Mouse (Mus musculus): Measurements from ENCODE around the gene Lgi1. TPM values are rescaled to one million over a fixed set of nuclear protein-coding genes. Genes with fewer than 3 reads are reported as not detected.

Gene Lgi1
- total RNA-seq (2021): under 1 TPM; 0.74 to 0.93 TPM
- long read RNA-seq, experiment 1, full-length matches to known transcripts: 1 of 1 reads
- long read RNA-seq, experiment 1, partial matches to known transcripts: 0 of 1 reads
- long read RNA-seq, experiment 1, other reads (novel, unspliced or antisense): 0 of 1 reads
- long read RNA-seq, experiment 2: 0 reads

DNA sequence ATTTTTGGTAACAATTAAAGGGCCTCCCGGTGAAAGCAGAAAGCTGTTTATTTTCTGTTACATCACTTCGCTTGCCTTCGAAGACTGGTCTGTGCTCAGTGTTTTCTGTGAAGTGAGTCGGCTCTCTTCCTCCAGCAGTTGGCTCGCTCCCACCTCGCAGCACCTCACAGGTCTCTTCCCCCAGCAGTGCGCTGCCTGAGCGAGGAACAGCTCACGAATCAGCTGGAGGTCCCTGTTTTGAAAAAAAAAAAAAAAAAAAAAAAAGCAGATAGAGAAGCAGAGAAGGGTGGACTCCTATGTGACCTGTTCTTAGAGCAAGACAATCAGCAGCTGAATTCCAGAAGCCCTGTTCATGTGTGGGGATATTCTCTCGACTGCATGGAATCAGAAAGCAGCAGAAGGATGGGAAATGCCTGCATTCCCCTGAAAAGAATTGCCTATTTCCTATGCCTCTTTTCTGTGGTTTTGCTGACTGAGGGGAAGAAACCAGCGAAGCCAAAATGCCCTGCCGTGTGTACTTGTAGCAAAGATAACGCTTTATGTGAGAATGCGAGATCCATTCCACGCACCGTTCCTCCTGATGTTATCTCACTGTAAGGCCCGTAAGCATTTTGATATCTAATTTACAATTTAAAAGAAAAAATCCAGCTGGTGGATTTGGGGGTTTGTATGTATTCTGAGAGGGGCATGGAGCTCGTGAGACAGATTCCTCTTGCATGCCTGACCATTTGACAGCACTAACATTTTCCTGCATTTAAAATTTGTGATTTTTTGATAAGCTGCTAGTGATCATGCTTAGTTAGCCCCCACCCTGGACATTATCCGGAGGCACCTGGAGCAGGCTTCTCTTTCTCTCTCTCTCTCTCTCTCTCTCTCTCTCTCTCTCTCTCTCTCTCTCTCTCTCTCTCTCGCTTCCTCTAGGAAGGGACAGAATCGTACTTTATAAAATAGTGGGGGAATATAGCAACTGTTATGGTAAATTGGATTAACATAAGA lies at the start of gene Lgi1:
Gene Lgi1, plus strand, starts transcription at position 32 of the 996 bp plus-strand sequence.
- no peak for DNase-seq (ENCODE audit: low spot score in 2 of 2)

DNA sequence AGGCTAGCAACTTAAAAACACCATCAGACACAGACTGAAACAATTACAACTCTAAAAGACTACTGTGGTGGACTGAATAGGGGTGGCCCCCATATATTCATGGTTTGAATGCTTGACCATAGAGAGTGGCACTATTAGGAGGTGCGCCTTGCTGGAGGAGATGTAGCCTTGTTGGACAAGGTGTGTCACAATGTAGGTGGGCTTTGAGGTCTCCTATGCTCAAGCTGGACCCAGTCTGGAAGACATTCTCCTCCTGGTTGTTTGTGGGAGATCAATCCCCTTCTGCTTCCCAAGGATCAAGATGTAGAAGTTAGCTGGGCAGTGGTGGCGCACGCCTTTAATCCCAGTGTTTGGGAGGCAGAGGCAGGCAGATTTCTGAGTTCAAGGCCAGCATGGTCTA lies 46.6 kb upstream of the Lgi1 start:
- no peak for DNase-seq (ENCODE audit: low spot score in 2 of 2)

DNA sequence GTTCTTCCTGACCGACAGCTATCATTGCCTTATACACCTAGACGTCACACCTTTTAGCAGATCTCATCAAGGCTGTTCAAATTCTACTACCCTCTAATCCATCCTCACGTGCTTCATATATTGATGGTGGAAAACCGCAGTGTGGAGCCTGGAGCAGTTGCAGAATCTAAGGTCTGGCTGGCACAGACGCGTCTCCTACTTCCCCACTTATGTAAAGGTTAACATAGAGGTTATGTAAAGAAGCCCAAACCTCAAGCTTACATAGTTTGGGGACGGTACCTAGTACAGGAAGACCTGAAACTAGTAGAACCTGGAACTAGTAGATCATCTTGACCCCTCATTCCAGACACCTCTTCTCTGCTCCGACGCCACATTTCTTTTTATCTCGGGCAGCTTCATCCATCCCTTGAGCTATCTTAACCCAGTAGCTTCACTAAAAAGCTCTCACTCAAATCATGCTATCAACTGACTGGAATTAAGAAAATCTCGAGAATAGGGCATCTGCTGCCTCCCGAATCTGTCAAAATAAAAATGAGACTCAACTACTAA lies 40.9 kb upstream of the Lgi1 start:
- no peak for DNase-seq (ENCODE audit: low spot score in 2 of 2)

DNA sequence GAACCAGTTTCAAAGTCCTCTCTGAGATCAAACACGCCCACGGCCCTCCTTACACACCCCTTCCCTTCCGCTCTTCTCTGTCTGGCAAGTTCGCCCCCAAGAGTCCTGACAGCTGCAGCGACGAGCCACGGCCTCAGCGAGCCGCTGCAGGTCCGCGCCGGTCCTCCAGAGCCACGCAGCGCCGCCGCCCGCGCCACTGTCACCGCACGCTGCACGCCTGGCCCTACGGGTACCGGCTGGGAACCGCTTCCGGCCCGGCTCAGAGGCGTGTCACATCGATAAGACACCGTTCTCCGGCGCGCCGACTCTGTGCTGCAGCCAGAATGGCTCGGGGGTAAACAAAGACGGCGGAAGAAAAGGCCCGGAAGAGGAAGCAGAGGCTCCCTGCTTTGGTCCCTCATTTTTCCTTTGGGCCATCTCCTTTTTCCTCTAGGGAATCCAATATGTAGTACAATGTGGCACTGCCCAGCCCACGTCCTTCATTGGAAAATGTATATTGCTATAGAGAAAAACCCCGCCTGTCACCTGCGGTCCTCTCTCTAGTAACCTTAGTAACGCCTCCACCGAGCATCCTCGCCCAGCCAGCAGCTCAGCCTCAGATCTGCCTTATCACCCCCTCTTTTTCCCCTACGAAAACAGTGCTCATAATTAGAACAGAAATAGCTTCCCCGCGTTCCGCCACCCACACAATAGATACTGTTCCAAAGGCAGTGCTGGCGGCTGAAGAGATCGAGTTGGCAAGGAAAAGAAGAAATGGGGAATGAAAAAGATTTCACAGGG lies 40.2 kb upstream of the Lgi1 start, which contains the start of gene Fra10ac1:
Gene Fra10ac1, minus strand, starts transcription at position 252 of the 780 bp plus-strand sequence.
- peak; percentile 89 to 93 for DNase-seq (ENCODE audit: low spot score in 2 of 2)

DNA sequence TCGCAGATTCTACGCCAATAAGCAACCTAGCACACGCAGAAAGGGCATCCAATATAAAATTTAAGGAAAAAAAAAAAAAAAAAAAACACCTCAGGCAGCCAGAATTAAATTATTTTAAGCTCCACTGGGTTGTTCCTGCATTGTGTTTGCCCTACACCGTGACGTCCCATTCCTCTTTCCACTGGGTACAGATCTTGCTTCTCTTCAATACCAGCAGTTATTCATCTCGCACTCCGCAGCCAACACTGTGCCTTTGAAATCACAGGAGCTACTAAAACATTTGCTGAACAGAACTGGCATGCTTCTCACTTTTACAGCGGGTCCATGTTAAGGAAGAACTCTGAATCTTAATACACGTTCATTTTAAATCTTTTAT lies 39.7 kb upstream of the Lgi1 start:
- DNase-seq (ENCODE audit: low spot score in 2 of 2): no peak

DNA sequence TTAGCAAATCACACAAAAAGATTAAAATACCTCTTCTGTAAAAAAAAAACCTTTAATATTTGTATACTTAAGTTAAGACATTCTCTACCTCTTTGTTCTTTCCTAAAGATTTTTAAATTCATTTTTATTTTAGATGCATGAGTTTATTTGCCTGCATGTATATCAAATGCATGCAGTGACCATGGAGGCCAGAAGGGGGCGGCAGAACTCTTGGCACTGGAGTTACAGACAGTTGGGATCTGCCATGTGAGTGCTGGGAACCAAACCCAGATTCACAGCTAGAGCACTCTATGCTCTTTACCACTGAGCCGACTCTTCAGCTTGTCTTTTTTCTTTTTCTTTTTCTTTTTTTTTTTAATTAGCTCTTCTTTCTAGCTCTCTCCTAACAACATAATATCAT lies 35.6 kb upstream of the Lgi1 start:
- no peak for DNase-seq (ENCODE audit: low spot score in 2 of 2)

DNA sequence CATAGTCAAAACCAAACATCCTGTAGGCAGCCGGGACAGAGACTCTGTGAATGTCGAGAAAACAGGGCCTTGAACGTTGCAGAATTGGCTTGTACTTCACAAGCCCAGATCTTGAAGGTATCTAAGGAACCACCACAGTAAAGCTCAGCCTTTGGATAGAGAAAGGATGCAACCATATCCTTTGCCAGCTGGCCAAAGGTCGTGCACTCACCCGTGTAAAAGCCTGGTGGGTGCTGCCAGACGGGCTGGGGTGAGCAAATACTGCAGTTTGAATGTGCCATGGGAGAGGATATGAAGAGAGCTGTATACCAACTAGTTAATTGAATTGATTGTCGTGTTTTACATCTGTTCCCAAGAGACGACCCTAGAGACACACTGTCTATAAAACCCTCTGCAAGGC lies 32.2 kb upstream of the Lgi1 start:
- DNase-seq (ENCODE audit: low spot score in 2 of 2): no peak

DNA sequence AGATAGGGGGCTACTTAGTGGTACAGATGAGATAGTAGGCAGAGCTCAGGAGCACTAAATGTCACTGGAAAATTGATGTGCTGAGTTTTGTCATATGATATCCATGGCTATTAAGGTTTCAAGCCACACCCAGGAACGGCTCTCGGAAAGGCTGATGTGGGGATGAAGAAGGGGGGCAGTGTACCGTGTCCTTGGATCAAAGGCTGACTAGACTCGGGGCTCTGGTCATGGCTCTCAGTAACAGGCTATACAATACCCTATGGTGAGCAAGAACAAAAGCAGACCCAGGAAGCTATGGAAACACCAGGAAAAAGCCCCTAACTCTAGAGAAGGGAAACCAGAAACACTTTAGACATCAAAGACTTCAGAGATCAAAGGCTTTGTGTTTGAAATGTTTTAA lies 31.8 kb upstream of the Lgi1 start:
- DNase-seq (ENCODE audit: low spot score in 2 of 2): no peak

DNA sequence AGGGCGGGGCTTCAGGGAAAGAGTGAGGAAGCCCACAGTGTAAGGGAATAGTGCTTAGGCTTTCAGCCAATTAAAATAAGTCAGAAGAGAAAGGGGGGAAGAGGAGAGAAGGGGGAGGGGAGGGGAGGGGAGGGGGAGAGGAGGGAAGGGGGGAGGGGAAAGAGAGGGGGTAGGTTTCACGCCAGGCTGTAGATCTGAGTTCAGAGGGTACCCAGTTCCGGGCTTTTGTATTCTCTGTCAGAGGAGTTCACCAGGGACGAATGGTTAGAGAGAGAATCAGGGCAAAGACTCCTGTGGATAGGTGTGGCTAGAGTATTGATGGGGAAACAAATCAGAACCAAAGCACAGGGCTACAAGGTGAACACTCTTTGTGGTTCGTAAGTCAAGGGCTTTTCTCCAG lies 27.8 kb upstream of the Lgi1 start:
- no peak for DNase-seq (ENCODE audit: low spot score in 2 of 2)

DNA sequence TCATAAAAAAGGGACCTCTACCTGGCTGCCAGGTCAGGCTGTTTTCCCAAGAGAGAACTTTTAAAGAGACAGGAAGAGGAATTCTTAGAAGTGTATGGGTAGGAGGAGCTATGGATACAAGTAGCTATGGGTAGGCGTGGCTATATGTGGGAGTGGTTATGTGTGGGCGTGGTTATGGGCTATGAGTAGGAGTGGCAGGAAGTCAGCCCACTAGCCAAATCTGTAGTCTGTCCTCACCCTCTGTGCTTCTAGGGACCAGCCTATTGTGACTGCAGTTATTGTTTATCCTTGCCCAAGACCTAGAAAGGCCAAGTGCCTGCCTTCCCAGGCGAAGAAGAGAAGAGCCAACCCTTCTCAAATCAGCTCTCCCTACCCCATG lies 26.5 kb upstream of the Lgi1 start:
- no peak for DNase-seq (ENCODE audit: low spot score in 2 of 2)

DNA sequence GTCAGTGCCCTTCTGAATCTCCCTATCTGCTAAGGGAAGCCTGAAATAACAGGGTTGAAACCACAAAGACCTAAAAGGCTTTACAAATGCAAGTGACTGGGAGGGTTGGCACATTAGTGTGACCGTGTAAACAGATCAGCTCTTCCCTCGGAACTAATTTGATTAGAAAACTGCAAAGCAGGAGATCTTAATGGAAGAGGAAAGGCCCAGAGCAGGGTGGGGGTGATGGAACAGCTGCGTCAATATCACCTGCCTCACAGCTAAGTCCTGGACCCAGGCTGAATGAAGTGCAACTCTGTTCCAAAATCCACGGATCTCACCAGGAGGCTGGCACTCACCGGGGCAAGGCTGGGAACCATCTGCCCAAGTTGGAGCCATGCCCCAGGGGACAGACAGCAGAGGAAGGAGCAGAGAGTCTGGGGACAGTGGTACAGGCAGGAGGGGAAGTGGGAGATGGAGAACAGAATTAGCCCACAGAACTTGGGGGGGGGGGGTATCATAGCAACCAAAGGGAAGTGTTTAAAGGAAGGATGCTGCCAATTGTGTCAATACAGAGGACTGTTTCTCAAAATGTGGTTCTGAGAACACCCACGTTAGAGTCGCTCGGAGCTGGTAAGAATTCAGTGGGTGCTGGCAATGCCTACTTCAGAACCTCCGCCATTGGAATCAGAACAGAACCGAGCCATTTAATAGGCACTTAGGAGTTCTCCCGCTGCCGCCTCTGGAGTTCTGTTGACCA lies 26.0 kb upstream of the Lgi1 start:
- DNase-seq (ENCODE audit: low spot score in 2 of 2): no peak

DNA sequence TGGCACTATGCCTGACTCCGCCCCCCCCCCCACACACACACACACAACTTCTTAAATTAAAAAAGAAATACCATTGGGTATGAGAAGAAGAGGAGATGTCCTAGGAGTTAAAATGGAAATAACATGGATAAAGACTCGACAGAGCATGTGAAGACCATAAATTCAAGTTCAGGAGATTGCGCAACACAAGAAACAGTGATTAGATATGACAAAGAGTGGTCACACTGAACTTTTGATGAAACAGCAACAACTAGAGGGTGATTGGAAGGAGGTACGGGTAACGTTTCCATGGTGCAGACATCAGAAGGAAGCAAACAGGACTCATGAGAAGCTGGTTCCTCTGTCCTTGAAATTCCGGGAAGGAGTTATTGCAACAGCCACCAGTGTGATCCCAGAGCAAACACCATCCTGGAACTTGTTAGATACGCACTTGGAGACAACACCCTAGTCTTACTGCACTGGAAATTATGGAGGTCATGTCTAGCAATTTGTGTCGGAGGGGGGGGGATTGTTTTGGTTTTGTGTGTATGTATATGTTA lies 22.0 kb upstream of the Lgi1 start:
- no peak for DNase-seq (ENCODE audit: low spot score in 2 of 2)

DNA sequence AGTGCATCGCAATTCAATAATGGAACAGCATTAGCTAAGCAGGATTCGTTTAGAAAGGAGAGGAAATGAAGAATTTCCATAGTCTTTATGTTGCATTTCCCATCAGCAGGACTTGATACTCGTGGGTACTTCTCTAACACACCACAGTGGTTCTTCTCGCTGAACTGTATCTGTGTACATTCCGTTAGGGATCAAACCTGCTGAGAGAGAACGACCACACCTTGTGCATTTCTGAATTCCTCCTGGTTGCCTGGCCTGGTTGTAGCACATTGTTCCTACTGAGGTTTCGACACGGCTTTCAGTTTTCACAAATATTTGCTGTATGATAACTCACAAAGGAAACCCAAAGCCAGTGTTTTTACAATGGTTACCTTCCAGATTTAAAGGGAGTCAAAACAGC lies 19.6 kb upstream of the Lgi1 start:
- no peak for DNase-seq (ENCODE audit: low spot score in 2 of 2)

DNA sequence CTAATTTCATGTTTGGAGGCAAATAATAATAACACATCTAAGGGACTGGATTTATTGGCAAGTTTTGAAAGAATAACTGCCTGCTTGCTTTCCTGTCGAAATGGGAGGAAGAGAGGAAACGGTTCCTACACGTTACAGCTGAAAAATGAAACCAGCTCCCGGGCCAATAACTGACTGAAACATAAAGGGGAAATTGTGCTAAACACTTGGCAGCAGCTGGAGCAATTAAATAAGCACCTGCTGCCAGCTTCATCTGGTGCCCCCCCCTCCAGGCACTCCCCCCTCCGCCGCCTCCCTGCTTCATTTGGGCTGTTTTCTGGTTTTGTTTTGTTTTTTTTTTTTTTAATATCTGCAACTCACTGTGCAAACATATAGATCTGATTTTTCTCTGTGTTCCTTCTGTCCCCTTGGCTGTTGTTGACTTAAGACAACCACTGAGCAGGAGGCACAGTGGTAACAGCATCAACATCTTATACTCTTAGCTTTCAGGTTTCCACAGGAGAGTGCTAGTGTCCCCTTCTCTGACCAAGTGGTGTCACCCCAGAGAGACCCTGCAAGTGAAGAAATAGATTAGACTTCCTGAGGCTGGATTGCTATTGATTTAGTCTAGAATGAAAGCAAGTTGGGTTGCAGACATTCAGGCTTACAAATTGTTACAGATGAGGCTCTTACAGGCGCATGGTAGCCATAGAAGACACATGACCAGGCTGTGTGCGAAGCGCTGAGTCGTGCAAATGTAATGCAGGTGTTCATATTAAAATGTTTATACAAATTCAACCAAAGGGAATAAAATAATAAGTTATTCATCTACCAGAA lies 18.8 kb upstream of the Lgi1 start:
- no peak for DNase-seq (ENCODE audit: low spot score in 2 of 2)

DNA sequence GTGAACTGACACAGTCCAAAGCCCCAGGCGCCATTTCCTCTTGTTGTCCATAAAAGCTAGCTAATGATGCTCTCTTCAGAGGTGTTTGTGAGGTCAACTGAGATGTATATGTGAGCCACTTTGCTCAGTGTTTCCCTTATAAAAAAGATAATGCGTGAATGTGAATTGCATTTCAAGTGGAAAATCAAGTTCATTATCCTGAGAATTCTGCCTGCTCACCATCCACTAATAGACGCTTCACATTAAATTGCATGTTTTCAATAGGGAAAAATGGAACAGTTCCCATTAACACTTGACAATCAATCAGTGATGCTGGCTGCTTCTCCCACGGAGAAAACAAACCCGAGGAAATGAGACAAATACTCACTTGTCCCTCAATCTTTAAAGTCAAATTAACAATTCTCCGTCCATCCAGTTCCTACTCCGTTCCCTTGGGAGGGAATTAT lies 18.1 kb upstream of the Lgi1 start:
- DNase-seq (ENCODE audit: low spot score in 2 of 2): no peak

DNA sequence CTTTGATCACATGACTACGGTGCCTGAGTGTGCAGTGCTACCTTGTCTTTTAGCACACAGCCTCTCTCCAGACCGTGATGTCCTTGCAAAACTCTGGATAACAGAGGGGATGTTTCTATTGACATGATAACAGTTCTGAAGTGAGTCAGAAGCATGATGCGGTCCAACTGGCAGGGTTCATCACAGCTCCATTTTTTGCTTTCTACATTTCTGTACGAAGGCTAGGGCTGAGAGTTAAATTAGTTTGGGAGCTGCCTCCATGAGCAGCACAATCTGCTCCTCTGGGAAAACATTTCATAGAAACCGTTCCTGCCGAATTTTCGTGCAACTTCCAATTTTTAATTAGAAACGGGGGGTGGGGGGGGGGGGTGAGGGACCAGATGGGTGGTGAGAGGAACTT lies 14.7 kb upstream of the Lgi1 start:
- no peak for DNase-seq (ENCODE audit: low spot score in 2 of 2)

DNA sequence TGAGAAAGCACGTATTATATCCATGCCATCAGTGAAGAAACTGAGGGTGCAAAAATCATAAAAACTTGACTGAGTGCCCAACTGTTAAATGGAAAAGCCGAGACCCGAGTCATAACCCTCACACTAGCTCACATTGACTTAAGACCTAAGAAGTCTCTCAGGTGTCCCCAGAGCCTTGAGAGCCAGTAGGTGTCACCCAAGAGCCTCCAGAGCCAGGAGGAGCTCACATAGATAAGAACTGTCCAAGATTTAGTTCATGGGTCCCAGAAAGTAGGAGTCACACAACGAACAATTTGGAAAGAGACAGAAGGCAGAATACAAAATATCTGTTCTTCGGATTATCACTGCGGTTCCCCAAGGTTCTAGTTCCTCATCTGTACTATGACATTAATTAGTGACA lies 10.5 kb upstream of the Lgi1 start:
- DNase-seq (ENCODE audit: low spot score in 2 of 2): peak; percentile 21 to 30

DNA sequence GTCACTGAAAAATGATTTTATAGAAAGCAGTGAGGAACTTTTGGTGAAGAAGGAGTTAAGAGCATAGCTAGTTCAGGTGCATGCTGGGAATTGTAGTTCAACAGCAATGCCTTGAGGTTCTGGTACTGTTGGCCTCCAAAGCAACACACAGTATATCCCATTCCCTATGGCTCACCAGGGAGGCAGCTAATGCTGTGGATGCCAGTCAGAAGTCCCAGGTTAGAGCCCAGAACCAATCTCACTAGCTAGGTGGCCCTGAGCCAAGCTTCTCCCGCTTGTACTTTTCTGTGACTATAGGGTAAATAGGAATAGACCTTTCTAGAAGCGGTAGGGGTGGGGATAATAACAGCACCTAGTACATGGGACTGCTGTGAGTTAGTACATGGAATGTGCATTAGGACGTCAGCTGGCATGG lies 5.7 kb upstream of the Lgi1 start:
- no peak for DNase-seq (ENCODE audit: low spot score in 2 of 2)

DNA sequence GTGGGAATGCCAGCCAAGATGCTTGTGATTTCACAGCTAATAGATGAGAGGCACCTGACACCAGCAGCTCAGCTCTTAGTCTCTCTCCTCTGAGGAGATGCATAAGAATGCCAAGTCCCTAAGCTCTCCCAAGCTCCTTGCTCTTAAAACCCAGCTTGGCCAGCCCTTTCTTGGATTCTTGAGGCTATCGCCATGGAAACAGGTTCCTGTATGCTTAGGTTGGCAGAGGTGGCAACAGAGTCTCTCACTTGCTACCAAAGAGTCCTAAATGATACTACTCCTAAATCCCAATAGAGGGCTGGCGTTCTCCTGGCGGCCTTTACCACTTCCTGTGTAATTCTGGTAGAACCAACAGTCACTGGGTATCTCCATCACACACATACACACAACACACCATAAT lies 4.9 kb upstream of the Lgi1 start:
- no peak for DNase-seq (ENCODE audit: low spot score in 2 of 2)

DNA sequence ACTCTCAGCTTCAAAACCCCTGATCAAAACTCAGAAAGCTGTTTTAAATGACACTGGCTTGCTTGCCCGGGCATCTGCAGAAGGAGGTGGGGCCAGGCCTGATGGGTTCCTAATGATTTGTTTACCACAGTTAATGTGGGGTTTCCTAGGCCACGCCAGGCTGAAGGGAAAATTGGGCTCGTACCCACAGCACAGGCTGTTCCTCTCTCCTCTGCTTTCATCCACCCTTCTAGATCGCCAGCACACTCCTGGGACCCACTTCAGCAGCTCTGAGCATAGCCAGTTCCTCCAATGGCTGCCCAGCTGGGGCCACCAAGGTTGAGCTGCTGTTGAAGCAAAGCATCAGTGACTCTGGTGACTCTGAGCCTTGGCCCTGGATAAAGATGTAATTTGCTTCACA lies 4.0 kb upstream of the Lgi1 start:
- DNase-seq (ENCODE audit: low spot score in 2 of 2): no peak

Measured in adrenal gland, adult 18-20 months (tissue).